Mouse (Mus musculus) cortical plate, adult 2 months (tissue): ENCODE measurements around the gene Ripor2.

ENCODE experiments used
- CTCF ChIP-seq: fragments of 200-500 bp; IDR thresholded peaks from 2 replicates; pipeline ENCODE4 v1.5.1; 2011; ENCODE audit warnings: mild to moderate bottlenecking, control low read depth, low read length; ENCODE audit not compliant: insufficient read depth; ENCODE audit errors: extremely low read depth
- POLR2A ChIP-seq: fragments of 200-500 bp; IDR thresholded peaks from 2 replicates; pipeline ENCODE4 v1.6.1; 2011; ENCODE audit warnings: mild to moderate bottlenecking, low read length, control low read depth; ENCODE audit not compliant: insufficient read depth; ENCODE audit errors: extremely low read depth

DNA sequence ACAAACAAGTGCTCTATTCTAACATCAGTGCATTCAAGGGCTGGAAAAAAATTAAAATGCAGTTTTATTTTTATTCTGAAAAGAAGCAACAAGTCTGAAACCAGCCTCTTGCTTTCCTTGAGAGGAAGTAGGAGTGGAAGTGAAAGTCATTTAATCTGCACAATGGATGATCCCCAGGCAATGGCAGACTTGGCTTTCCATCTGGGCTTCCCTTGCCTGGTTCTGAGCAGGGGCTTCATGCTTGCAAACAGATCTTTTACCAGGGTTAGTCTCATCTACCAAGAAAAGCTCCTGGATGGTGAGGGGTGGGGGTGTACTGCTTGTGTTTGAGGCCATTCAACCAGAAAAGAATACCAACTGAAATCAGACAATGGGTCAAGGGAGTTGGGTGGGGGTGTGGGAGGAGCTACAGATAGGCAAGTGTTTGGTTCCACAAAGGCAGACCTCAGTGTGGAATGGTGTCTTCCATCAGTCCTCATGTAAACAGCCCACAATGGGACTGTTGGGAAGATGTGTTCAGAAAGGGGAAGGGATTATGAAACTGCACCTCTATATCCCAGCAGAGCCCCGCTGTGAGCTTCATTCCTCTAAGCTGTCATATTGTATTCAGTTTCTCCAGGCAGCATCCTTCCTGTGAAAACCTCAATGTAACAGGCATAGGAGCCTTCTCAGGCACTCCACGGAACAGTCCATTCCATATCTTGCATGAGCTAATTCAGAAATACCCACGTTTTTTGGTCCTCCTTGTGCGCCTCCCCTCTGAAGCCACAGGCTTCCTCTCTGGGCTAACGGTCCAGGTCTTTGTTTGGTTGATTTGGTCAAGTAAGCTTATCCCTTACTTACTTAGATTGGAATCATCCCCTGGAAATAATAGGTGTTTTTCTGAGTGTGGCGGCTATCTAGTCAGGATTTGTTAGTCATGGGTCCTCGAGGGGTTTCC, 59.8 kb downstream of the Ripor2 start:
- TF ChIP-seq POLR2A, result no peak
- no peak for TF ChIP-seq CTCF
